Mouse (Mus musculus): ENCODE measurements around the gene Trmt112. TPM values are rescaled to one million over a fixed set of nuclear protein-coding genes. Genes with fewer than 3 reads are reported as not detected.
A peak's percentile ranks its signal among the peaks of the same experiment; 100 is the strongest.

Trmt112 gene
- total and polyA plus RNA-seq, 2 experiments from 2014 or later: 85.4 to 110 TPM

GRCm38 (mm10) chr19:6934195-6934977, 24.9 kb downstream of the Trmt112 start, which contains the start of gene Kcnk4:
Kcnk4 (minus strand) TSS chr19:6934515.
- peak within 1 kb of the TSS; percentile 83 for H3K4me2 ChIP-seq (ENCODE audit: low read depth, low read length, poor library complexity, severe bottlenecking)
- peaks cover 11% of the 10 kb centered on the region; the same call in 1 of the 2 replicates for H3K4me1 ChIP-seq (ENCODE audit: insufficient read depth, low read length)
- TF ChIP-seq CTCF (IDR thresholded peaks at IDR 0.05): no peak
- H3K4me3 ChIP-seq (ENCODE audit: low read depth, low read length): peak within 1 kb of the TSS; percentile 51
- H3K27me3 ChIP-seq (ENCODE audit: insufficient read depth, low read length): peaks cover 35% of the 10 kb centered on the region
- DNase-seq (ENCODE audit: low spot score) (no peak), ATAC-seq (ENCODE audit: low FRiP score) (peak; percentile 35)
- H3K27ac ChIP-seq (ENCODE audit: low read depth, low read length): 0 out of 2 replicates have a peak within 1 kb of the TSS, but pooled peaks have one; percentile 32
- H3K9me3 ChIP-seq (ENCODE audit: low read length): no peaks in the 10 kb centered on the region
- WGBS: 8% methylated on average over 23 of the region's 23 CpGs
- H3K9ac ChIP-seq (replicated peaks; ENCODE audit: low read length, poor library complexity, severe bottlenecking): peak within 1 kb of the TSS; percentile 62
- peaks cover 8% of the 10 kb centered on the region for H3K36me3 ChIP-seq (ENCODE audit: insufficient read depth, low read length)

GRCm38 (mm10) chr19:6936299-6936698, 26.8 kb downstream of the Trmt112 start:
- H3K4me2 ChIP-seq (ENCODE audit: low read depth, low read length, poor library complexity, severe bottlenecking): no peak overlapping the region
- no peak for ATAC-seq (ENCODE audit: low FRiP score)
- DNase-seq (ENCODE audit: low spot score): no peak
- peaks cover 32% of the 10 kb centered on the region for H3K27me3 ChIP-seq (ENCODE audit: insufficient read depth, low read length)
- H3K36me3 ChIP-seq (ENCODE audit: insufficient read depth, low read length): peaks cover 8% of the 10 kb centered on the region
- H3K9me3 ChIP-seq (ENCODE audit: low read length): no peaks in the 10 kb centered on the region
- peaks cover 25% of the 10 kb centered on the region for H3K4me1 ChIP-seq (ENCODE audit: insufficient read depth, low read length)
- no peak overlapping the region for H3K9ac ChIP-seq (replicated peaks; ENCODE audit: low read length, poor library complexity, severe bottlenecking)
- WGBS: 19% methylated on average over 3 of the region's 3 CpGs
- no peak overlapping the region for H3K4me3 ChIP-seq (ENCODE audit: low read depth, low read length)
- peak; percentile 53 for TF ChIP-seq CTCF (IDR thresholded peaks at IDR 0.05)
- no peak overlapping the region for H3K27ac ChIP-seq (ENCODE audit: low read depth, low read length)

- Histone ChIP-seq H3K4me2 (ENCODE audit: low read depth, low read length, poor library complexity, severe bottlenecking) (no peak overlapping the region), H3K27me3 (ENCODE audit: insufficient read depth, low read length) (peaks cover 18% of the 10 kb centered on the region), H3K9me3 (ENCODE audit: low read length) (no peaks in the 10 kb centered on the region), H3K4me3 (ENCODE audit: low read depth, low read length) (no peak overlapping the region), H3K27ac (ENCODE audit: low read depth, low read length) (no peak overlapping the region), H3K9ac (replicated peaks; ENCODE audit: low read length, poor library complexity, severe bottlenecking) (no peak overlapping the region), H3K36me3 (ENCODE audit: insufficient read depth, low read length) (peaks cover 8% of the 10 kb centered on the region), H3K4me1 (ENCODE audit: insufficient read depth, low read length) (peaks cover 25% of the 10 kb centered on the region)
- WGBS: 76% methylated on average over 16 of the region's 16 CpGs
- no peak for TF ChIP-seq CTCF (IDR thresholded peaks at IDR 0.05)
- DNase-seq (ENCODE audit: low spot score) (no peak), ATAC-seq (ENCODE audit: low FRiP score) (no peak)
Measured at GRCm38 (mm10) chr19:6937541-6938465, 28.3 kb downstream of the Trmt112 start.

GRCm38 (mm10) chr19:6939106-6940002, 29.9 kb downstream of the Trmt112 start:
- Histone ChIP-seq H3K9me3 (ENCODE audit: low read length) (no peaks in the 10 kb centered on the region), H3K4me1 (ENCODE audit: insufficient read depth, low read length) (peaks cover 19% of the 10 kb centered on the region), H3K4me2 (ENCODE audit: low read depth, low read length, poor library complexity, severe bottlenecking) (peak overlapping the region; percentile 100), H3K9ac (replicated peaks; ENCODE audit: low read length, poor library complexity, severe bottlenecking) (peak overlapping the region; percentile 89; the same call in 1 of the 2 replicates), H3K27me3 (ENCODE audit: insufficient read depth, low read length) (peaks cover 10% of the 10 kb centered on the region; the same call in 1 of the 2 replicates), H3K4me3 (ENCODE audit: low read depth, low read length) (no peak overlapping the region), H3K27ac (ENCODE audit: low read depth, low read length) (no peak overlapping the region), H3K36me3 (ENCODE audit: insufficient read depth, low read length) (peaks cover 8% of the 10 kb centered on the region)
- TF ChIP-seq CTCF (IDR thresholded peaks at IDR 0.05): no peak
- DNase-seq (ENCODE audit: low spot score) (no peak), ATAC-seq (ENCODE audit: low FRiP score) (no peak)
- 84% methylated on average over 20 of the region's 20 CpGs for WGBS
